Mouse (Mus musculus) retina, postnatal 7 days (tissue): ENCODE data around the gene Meioc.
"Not testable (repeated sequence)": the region's sequence is repeated elsewhere in the genome, so short reads cannot be mapped to it uniquely, and the experiment has no call there.

Experiments used
- DNase-seq: peaks from one replicate; pipeline ENCODE4 v3.0.0-alpha.2; 2012; ENCODE audit warnings: low read depth, low spot score

The Meioc gene

GRCm38 (mm10) chr11:102665637-102666435 lies 2.3 kb downstream of the Meioc start:
- no peak for DNase-seq

- DNase-seq: peak; percentile 68
Measured at GRCm38 (mm10) chr11:102690162-102690561, 26.6 kb downstream of the Meioc start.

GRCm38 (mm10) chr11:102695289-102695688 lies 31.8 kb downstream of the Meioc start:
- DNase-seq: no peak

GRCm38 (mm10) chr11:102697338-102698017 lies 34.0 kb downstream of the Meioc start, which contains the start of gene Ccdc43:
Gene Ccdc43, minus strand, starts transcription at chr11:102697782.
- peak; percentile 81 for DNase-seq

GRCm38 (mm10) chr11:102698018-102698476 lies 34.5 kb downstream of the Meioc start:
- DNase-seq: no peak

- DNase-seq: not testable (repeated sequence)
Measured at GRCm38 (mm10) chr11:102702206-102702605, 38.7 kb downstream of the Meioc start.

GRCm38 (mm10) chr11:102712411-102712810 lies 48.9 kb downstream of the Meioc start:
- DNase-seq: no peak

- DNase-seq: not testable (repeated sequence)
Measured at GRCm38 (mm10) chr11:102714578-102714977, 51.1 kb downstream of the Meioc start.

- DNase-seq: no peak
Measured at GRCm38 (mm10) chr11:102716135-102716534, 52.6 kb downstream of the Meioc start.

- DNase-seq: no peak
Measured at GRCm38 (mm10) chr11:102725574-102725973, 62.1 kb downstream of the Meioc start.

- no peak for DNase-seq
Measured at GRCm38 (mm10) chr11:102728614-102729013, 65.1 kb downstream of the Meioc start.

GRCm38 (mm10) chr11:102729835-102730234 lies 66.3 kb downstream of the Meioc start:
- no peak for DNase-seq

- no peak for DNase-seq
Measured at GRCm38 (mm10) chr11:102731366-102731765, 67.8 kb downstream of the Meioc start.
